Mouse (Mus musculus): ENCODE results near the gene Cd200r1.
"Not testable (repeated sequence)": the region's sequence is repeated elsewhere in the genome, so short reads cannot be mapped to it uniquely, and the experiment has no call there.

Cd200r1 gene

GRCm38 (mm10) chr16:44766320-44766892, 870 bp downstream of the Cd200r1 start:
- no peak for DNase-seq (ENCODE audit: low spot score)

GRCm38 (mm10) chr16:44767506-44767905, 2.0 kb downstream of the Cd200r1 start:
- no peak for DNase-seq (ENCODE audit: low spot score)

DNA sequence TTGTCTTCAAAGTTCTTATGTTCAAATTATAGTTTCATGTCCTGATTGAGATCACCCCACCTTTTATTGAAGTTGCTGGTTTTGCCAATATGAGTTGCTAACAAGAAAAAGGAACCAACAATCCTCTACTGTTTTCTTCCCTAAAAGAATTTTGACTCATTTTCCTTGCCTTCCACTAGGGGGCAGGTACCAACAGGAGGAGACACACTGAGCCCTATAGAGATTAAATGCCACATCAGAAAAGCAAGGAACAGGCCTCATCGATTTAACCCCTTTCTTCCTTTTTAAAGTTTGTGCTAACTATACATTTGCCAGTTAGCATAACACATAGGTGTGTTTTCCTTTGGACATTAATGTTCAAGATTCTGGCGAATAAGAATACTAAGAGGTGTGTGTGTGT, 2.4 kb downstream of the Cd200r1 start:
- peak; percentile 43 for DNase-seq (ENCODE audit: low spot score)

DNA sequence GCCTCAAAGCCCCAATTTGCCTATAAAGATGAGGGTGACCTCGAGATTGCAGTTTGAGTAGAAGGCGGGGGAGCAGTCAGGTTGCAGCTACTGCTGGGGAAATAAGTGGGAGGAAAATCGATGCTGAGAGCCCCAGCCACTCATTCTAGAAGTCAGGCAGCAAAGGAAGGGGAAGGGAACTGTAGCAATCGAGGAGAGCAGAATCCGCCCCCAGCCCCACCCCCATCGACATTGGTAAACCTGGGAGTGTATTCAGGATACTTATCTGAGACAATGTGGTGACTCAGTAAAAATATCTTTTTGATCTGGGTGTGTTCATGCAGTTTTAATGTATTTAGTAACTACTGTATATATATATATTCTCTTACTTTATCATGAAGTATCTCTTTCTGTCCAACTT, 7.0 kb downstream of the Cd200r1 start:
- DNase-seq (ENCODE audit: low spot score), result no peak

DNA sequence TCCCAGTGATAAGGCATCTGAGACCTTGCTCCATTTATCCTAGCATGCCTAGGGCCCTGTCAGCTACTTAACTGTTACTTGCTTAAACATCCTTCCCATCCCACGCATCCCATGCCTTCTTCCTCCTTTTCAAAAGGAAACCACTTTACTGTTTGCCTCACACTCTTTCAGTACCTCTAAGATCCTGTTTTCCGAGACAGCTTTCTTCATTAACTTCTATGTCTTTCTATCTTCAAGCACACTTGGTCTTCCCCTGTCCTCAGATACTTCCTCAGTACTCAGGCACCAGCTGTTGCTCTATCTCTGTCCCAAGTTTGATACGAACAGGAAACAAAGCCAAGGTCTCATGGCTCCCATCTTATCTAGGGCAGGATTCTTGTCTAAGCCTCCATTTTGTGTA, 8.1 kb downstream of the Cd200r1 start:
- DNase-seq (ENCODE audit: low spot score), result peak; percentile 33

GRCm38 (mm10) chr16:44774201-44774600, 8.7 kb downstream of the Cd200r1 start:
- no peak for DNase-seq (ENCODE audit: low spot score)

- DNase-seq (ENCODE audit: low spot score), result peak; percentile 67
Observed at GRCm38 (mm10) chr16:44778538-44779147, 13.1 kb downstream of the Cd200r1 start.

- DNase-seq (ENCODE audit: low spot score), result no peak
Observed at GRCm38 (mm10) chr16:44779494-44779893, 14.0 kb downstream of the Cd200r1 start.

GRCm38 (mm10) chr16:44780751-44781150, 15.2 kb downstream of the Cd200r1 start:
- DNase-seq (ENCODE audit: low spot score), result no peak

GRCm38 (mm10) chr16:44786934-44787333, 21.4 kb downstream of the Cd200r1 start:
- no peak for DNase-seq (ENCODE audit: low spot score)

DNA sequence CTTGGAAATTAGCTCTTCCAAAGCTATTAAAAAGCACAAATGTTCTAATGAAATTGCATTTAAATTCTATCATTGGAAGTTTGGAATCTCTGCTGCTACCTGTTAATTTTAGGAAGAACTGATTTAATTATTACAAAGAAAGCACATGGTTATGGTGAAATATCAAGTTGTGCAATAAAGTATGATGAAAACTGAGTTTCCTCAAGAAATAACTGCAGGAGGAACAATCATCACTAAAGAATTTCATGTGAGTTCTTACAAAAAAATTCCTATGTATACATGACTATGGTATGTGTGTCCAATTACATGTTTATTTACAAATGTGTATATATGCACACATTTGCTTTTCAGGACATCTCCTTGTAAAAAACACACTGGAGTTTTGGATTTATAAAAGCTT, 28.9 kb downstream of the Cd200r1 start:
- no peak for DNase-seq (ENCODE audit: low spot score)

DNA sequence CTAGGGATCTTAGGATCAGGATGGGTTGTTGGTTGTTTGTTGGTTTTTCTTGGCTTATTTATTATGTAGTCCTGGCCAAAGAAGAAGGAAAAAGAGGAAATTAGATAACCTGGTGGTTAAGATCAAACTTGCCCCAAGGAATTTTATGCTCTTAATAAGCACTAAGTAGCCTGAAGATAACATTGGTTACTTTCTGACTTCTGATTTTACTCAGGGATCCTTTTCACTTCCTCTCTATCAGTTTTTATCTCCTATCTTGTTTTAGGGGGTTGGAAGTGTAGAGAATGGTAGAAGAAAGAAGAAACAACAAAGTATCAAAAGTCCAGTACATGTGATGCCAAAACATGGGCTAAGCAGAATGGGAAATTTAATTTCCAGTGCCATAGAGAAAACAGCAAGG, 40.4 kb downstream of the Cd200r1 start:
- no peak for DNase-seq (ENCODE audit: low spot score)

DNA sequence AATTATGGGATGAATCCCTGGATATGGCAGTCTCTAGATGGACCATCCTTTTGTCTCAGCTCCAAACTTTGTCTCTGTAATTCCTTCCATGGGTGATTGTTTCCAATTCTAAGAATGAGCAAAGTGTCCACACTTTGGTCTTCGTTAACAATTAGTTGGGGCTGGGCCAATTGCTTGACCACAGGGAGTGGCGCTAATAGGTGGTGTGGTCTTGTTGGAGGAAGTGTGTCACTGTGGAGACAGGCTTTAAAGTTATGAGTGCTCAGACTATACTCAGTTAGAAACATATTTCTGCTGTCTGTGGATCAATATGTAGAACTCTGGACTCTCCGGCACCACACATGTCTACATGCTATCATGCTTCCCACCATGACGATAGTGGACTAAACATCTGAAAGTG, 44.7 kb downstream of the Cd200r1 start:
- DNase-seq (ENCODE audit: low spot score), result not testable (repeated sequence)

GRCm38 (mm10) chr16:44811544-44811943, 46.0 kb downstream of the Cd200r1 start, which contains the start of gene Cd200r4:
Cd200r4 (plus strand) TSS chr16:44811733.
- DNase-seq (ENCODE audit: low spot score), result peak; percentile 39

DNA sequence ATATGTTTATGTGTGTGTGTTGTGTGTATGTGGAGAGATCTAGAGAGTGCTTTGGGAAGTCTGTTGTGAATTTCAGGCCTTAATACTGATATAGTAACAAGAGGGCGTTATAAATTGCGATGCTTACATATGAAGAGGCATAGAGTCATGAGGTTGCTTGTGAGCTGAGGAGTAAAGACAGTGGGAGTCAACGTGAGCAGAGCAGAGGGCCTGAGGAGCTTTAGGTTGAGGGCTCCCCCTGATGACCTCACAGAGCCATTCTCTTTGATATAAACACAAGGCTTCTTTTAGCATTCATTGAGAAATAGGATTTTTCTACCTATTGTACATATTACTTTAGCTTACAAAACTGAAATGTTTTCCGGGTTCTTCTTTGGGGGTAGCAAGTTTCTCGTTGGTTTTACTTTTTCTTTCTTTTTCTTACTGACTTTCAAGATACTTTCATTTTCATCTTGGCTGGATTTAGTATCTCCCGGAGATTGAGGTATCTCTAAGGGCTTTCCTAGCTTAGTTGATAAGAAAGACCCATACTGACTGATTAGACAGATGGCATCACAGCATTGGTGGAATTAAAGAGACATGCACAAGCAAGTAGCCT, 47.0 kb downstream of the Cd200r1 start:
- DNase-seq (ENCODE audit: low spot score), result no peak

GRCm38 (mm10) chr16:44818010-44818409, 52.5 kb downstream of the Cd200r1 start:
- DNase-seq (ENCODE audit: low spot score), result no peak

DNA sequence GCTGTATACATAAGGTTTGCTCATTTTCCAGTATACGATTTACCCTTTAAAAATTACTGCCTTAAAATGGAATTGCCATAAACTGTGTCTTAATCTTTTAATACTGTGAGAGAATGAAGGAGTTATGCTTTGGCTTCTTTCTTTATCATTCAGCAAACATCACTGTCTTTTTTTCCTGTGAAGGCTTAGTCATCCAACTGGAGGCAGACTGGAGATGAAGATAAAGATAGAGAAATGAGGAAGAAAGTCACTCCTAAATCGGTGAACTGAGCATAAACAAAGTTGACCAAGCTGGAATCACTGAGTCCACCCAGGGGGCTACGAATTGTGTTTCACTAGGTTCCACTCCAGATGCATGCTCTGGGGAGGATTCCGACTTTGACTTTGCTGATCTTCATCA, 55.0 kb downstream of the Cd200r1 start:
- no peak for DNase-seq (ENCODE audit: low spot score)

GRCm38 (mm10) chr16:44832286-44832685, 66.8 kb downstream of the Cd200r1 start:
- no peak for DNase-seq (ENCODE audit: low spot score)

GRCm38 (mm10) chr16:44833189-44833588, 67.7 kb downstream of the Cd200r1 start:
- DNase-seq (ENCODE audit: low spot score), result peak; percentile 1

Data from lung, postnatal 25 days (tissue).